Mouse (Mus musculus) MEL (cell line): Measurements from ENCODE around the gene Ubox5. TPM values are rescaled to one million over a fixed set of nuclear protein-coding genes. Genes with fewer than 3 reads are reported as not detected.
A peak's percentile ranks its signal among the peaks of the same experiment; 100 is the strongest.

Experiments used
- DNase-seq: peaks from one replicate; pipeline ENCODE4 v3.0.0; 2011; ENCODE audit warnings: low read depth, low spot score
- H3K27ac ChIP-seq: 2 replicates; pipeline ENCODE4 v1.5.1; 2012; ENCODE audit warnings: low read depth, mild to moderate bottlenecking, control low read depth, low read length, moderate library complexity; ENCODE audit not compliant: control insufficient read depth
- H3K27me3 ChIP-seq, 2 experiments: fragments of 150-350 bp in 1 of 2; sonication (generic) in 1 of 2; 2 replicates each; pipeline ENCODE4 v1.6.1; 2012; ENCODE audit warnings: low read length in 2 of 2, mild to moderate bottlenecking in 2 of 2, improper control_type of control experiment in 1 of 2, moderate library complexity in 1 of 2; ENCODE audit not compliant: insufficient read depth in 2 of 2, control insufficient read depth in 1 of 2
- H3K36me3 ChIP-seq, 2 experiments: 2 replicates each; pipeline ENCODE4 v1.6.1; 2012 to 2014; ENCODE audit warnings: low read length in 2 of 2, improper control_type of control experiment in 1 of 2, inconsistent platforms in 1 of 2, mild to moderate bottlenecking in 1 of 2; ENCODE audit not compliant: insufficient read depth in 2 of 2, control insufficient read depth in 1 of 2
- H3K4me1 ChIP-seq, 2 experiments: fragments of 150-350 bp in 1 of 2; sonication (generic) in 1 of 2; 2 replicates each; pipeline ENCODE4 v1.6.1; 2012; ENCODE audit warnings: low read length in 2 of 2, improper control_type of control experiment in 1 of 2, mild to moderate bottlenecking in 1 of 2; ENCODE audit not compliant: insufficient read depth in 2 of 2, control insufficient read depth in 1 of 2
- H3K4me3 ChIP-seq, 2 experiments: fragments of 150-350 bp in 1 of 2; sonication (generic) in 1 of 2; 2 replicates each; pipeline ENCODE4 v1.5.1; 2012; ENCODE audit warnings: low read depth in 2 of 2, low read length in 2 of 2, mild to moderate bottlenecking in 2 of 2, moderate library complexity in 2 of 2, control low read depth in 1 of 2, improper control_type of control experiment in 1 of 2; ENCODE audit not compliant: control insufficient read depth in 1 of 2, insufficient read depth in 1 of 2
- H3K79me2 ChIP-seq: 2 replicates; pipeline ENCODE4 v1.6.1; 2012; ENCODE audit warnings: mild to moderate bottlenecking, low read length, moderate library complexity; ENCODE audit not compliant: control insufficient read depth, poor library complexity, insufficient read depth
- H3K9ac ChIP-seq: 2 replicates; pipeline ENCODE4 v1.6.1; 2012; ENCODE audit warnings: low read depth, mild to moderate bottlenecking, control low read depth, low read length, moderate library complexity; ENCODE audit not compliant: control insufficient read depth, poor library complexity, severe bottlenecking
- H3K9me3 ChIP-seq: fragments of 150-350 bp; sonication (generic); replicated peaks from 2 replicates; pipeline ENCODE4 v1.6.1; 2012; ENCODE audit warnings: mild to moderate bottlenecking, low read length, improper control_type of control experiment, moderate library complexity; ENCODE audit not compliant: insufficient read depth
- BHLHE40 ChIP-seq: IDR thresholded peaks from 2 replicates; pipeline ENCODE4 v1.6.1; 2012; ENCODE audit warnings: low read depth, mild to moderate bottlenecking, inconsistent platforms, low read length, improper control_type of control experiment, borderline replicate concordance
- CHD1 ChIP-seq: IDR thresholded peaks from 2 replicates; pipeline ENCODE4 v1.6.1; 2012; ENCODE audit warnings: low read depth, mild to moderate bottlenecking, inconsistent platforms, low read length, improper control_type of control experiment
- CHD2 ChIP-seq: IDR thresholded peaks from 2 replicates; pipeline ENCODE4 v1.6.1; 2011; ENCODE audit warnings: low read length, improper control_type of control experiment
- E2F4 ChIP-seq: IDR thresholded peaks from 2 replicates; pipeline ENCODE4 v1.6.1; 2011; ENCODE audit warnings: low read depth, low read length, improper control_type of control experiment, borderline replicate concordance
- EP300 ChIP-seq, 2 experiments: IDR thresholded peaks; 2 replicates each; pipeline ENCODE4 v1.6.1; 2011; ENCODE audit warnings: improper control_type of control experiment in 2 of 2, low read length in 2 of 2, low read depth in 1 of 2, mild to moderate bottlenecking in 1 of 2
- ETS1 ChIP-seq: IDR thresholded peaks from 2 replicates; pipeline ENCODE4 v1.6.1; 2012; ENCODE audit warnings: low read depth, mild to moderate bottlenecking, inconsistent platforms, low read length, improper control_type of control experiment, moderate library complexity
- GABPA ChIP-seq: IDR thresholded peaks from 2 replicates; pipeline ENCODE4 v1.6.1; 2012; ENCODE audit warnings: low read depth, mild to moderate bottlenecking, inconsistent platforms, low read length, improper control_type of control experiment, moderate library complexity
- HCFC1 ChIP-seq: IDR thresholded peaks from 2 replicates; pipeline ENCODE4 v1.6.1; 2012; ENCODE audit warnings: low read depth, mild to moderate bottlenecking, inconsistent platforms, low read length, improper control_type of control experiment, moderate library complexity
- JUND ChIP-seq: IDR thresholded peaks from 2 replicates; pipeline ENCODE4 v1.6.1; 2011; ENCODE audit warnings: low read depth, mild to moderate bottlenecking, improper control_type of control experiment, low read length
- MAX ChIP-seq: IDR thresholded peaks from 2 replicates; pipeline ENCODE4 v1.6.1; 2011; ENCODE audit warnings: low read length, improper control_type of control experiment
- MAZ ChIP-seq: IDR thresholded peaks from 2 replicates; pipeline ENCODE4 v1.6.1; 2012; ENCODE audit warnings: low read depth, mild to moderate bottlenecking, inconsistent platforms, low read length, improper control_type of control experiment
- MEF2A ChIP-seq: IDR thresholded peaks from 2 replicates; pipeline ENCODE4 v1.6.1; 2014; ENCODE audit warnings: low read depth, mild to moderate bottlenecking, inconsistent platforms, low read length, improper control_type of control experiment; ENCODE audit not compliant: poor library complexity, insufficient replicate concordance, severe bottlenecking; ENCODE audit errors: extremely low read depth
- MXI1 ChIP-seq: IDR thresholded peaks from 2 replicates; pipeline ENCODE4 v1.6.1; 2011; ENCODE audit warnings: mild to moderate bottlenecking, low read depth, low read length, improper control_type of control experiment
- MYB ChIP-seq: IDR thresholded peaks from 2 replicates; pipeline ENCODE4 v1.6.1; 2011; ENCODE audit warnings: mild to moderate bottlenecking, low read depth, low read length, improper control_type of control experiment
- MYC ChIP-seq: IDR thresholded peaks from 2 replicates; pipeline ENCODE4 v1.6.1; 2011; ENCODE audit warnings: low read depth, mild to moderate bottlenecking, low read length, improper control_type of control experiment, moderate library complexity
- NELFE ChIP-seq: IDR thresholded peaks from 2 replicates; pipeline ENCODE4 v1.6.1; 2011; ENCODE audit warnings: low read depth, low read length, improper control_type of control experiment
- NRF1 ChIP-seq: IDR thresholded peaks from 2 replicates; pipeline ENCODE4 v1.6.1; 2014; ENCODE audit warnings: low read depth, mild to moderate bottlenecking, inconsistent platforms, low read length, improper control_type of control experiment, moderate library complexity; ENCODE audit not compliant: poor library complexity, insufficient read depth, severe bottlenecking
- POLR2A ChIP-seq, 2 experiments: IDR thresholded peaks; 2 replicates each; pipeline ENCODE4 v1.6.1; 2011 to 2012; ENCODE audit warnings: low read length in 2 of 2, mild to moderate bottlenecking in 2 of 2, control low read depth in 1 of 2, improper control_type of control experiment in 1 of 2, low read depth in 1 of 2, moderate library complexity in 1 of 2; ENCODE audit not compliant: control insufficient read depth in 1 of 2, insufficient read depth in 1 of 2, poor library complexity in 1 of 2
- POLR2AphosphoS2 ChIP-seq: IDR thresholded peaks from 2 replicates; pipeline ENCODE4 v1.6.1; 2011; ENCODE audit warnings: low read length, improper control_type of control experiment
- RAD21 ChIP-seq: IDR thresholded peaks from 2 replicates; pipeline ENCODE4 v1.6.1; 2011; ENCODE audit warnings: mild to moderate bottlenecking, low read depth, low read length, improper control_type of control experiment
- SIN3A ChIP-seq: IDR thresholded peaks from 2 replicates; pipeline ENCODE4 v1.6.1; 2012; ENCODE audit warnings: low read length, improper control_type of control experiment, inconsistent platforms
- TAL1 ChIP-seq: IDR thresholded peaks from 2 replicates; pipeline ENCODE4 v1.6.1; 2012; ENCODE audit warnings: mild to moderate bottlenecking, inconsistent platforms, low read length, moderate library complexity, mixed read lengths
- TBP ChIP-seq: IDR thresholded peaks from 2 replicates; pipeline ENCODE4 v1.8.0; 2011; ENCODE audit warnings: low read depth, low read length, improper control_type of control experiment
- TCF12 ChIP-seq: IDR thresholded peaks from 2 replicates; pipeline ENCODE4 v1.6.1; 2014; ENCODE audit warnings: low read depth, mild to moderate bottlenecking, inconsistent platforms, low read length, improper control_type of control experiment, moderate library complexity
- UBTF ChIP-seq: IDR thresholded peaks from 2 replicates; pipeline ENCODE4 v1.6.1; 2012; ENCODE audit warnings: low read depth, mild to moderate bottlenecking, inconsistent platforms, low read length, improper control_type of control experiment, moderate library complexity, borderline replicate concordance; ENCODE audit not compliant: insufficient read depth
- USF1 ChIP-seq: IDR thresholded peaks from 2 replicates; pipeline ENCODE4 v1.6.1; 2014; ENCODE audit warnings: low read depth, mild to moderate bottlenecking, inconsistent platforms, low read length, improper control_type of control experiment, moderate library complexity
- USF2 ChIP-seq, 2 experiments: IDR thresholded peaks; 2 replicates each; pipeline ENCODE4 v1.6.1; 2011 to 2012; ENCODE audit warnings: improper control_type of control experiment in 2 of 2, low read length in 2 of 2, borderline replicate concordance in 1 of 2, inconsistent platforms in 1 of 2, low read depth in 1 of 2, mild to moderate bottlenecking in 1 of 2; ENCODE audit not compliant: insufficient read depth in 1 of 2
- ZC3H11A ChIP-seq: IDR thresholded peaks from 2 replicates; pipeline ENCODE4 v1.6.1; 2012; ENCODE audit warnings: low read depth, mild to moderate bottlenecking, inconsistent platforms, low read length, improper control_type of control experiment
- ZKSCAN1 ChIP-seq: IDR thresholded peaks from 2 replicates; pipeline ENCODE4 v1.6.1; 2012; ENCODE audit warnings: low read depth, mild to moderate bottlenecking, inconsistent platforms, low read length, improper control_type of control experiment, moderate library complexity
- ZMIZ1 ChIP-seq: IDR thresholded peaks from 2 replicates; pipeline ENCODE4 v1.6.1; 2012; ENCODE audit warnings: low read depth, mild to moderate bottlenecking, inconsistent platforms, low read length, improper control_type of control experiment, moderate library complexity
- ZNF384 ChIP-seq: IDR thresholded peaks from 2 replicates; pipeline ENCODE4 v1.6.1; 2012; ENCODE audit warnings: low read depth, mild to moderate bottlenecking, inconsistent platforms, low read length, improper control_type of control experiment
- polyA plus RNA-seq, 2 experiments: library from polyadenylated mRNA; stranded (reverse) in 1 of 2; unstranded in 1 of 2; fragments of >175 nt in 1 of 2; fragments of >200 nt in 1 of 2; gene quantifications; 2 replicates each; pipeline versions ENCODE4 v1.2.1 to v1.2.4; 2012; ENCODE audit warnings: low replicate concordance in 2 of 2, low read depth in 1 of 2; ENCODE audit not compliant: insufficient read length in 2 of 2, insufficient read depth in 1 of 2, missing spikeins in 1 of 2
- total RNA-seq: library from RNA; depleted of rRNA; stranded (reverse); fragments of 300-350 nt; gene quantifications from 2 replicates; pipeline ENCODE4 v1.2.3, GENCODE M21; 2012

Gene Ubox5
- total and polyA plus RNA-seq, 3 experiments: 5.4 to 11.2 TPM; not detected in 1

- no peak for DNase-seq
- H3K79me2 ChIP-seq: no peaks in the 10 kb centered on the region
- H3K27me3 ChIP-seq: no peaks in the 10 kb centered on the region
- TF ChIP-seq ZKSCAN1 (no peak), TCF12 (no peak), ZC3H11A (no peak), E2F4 (no peak), USF1 (no peak), ZNF384 (no peak), MYC (no peak), MEF2A (no peak), SIN3A (no peak), NRF1 (no peak), JUND (no peak)
- H3K9me3 ChIP-seq: no peaks in the 10 kb centered on the region
- H3K36me3 ChIP-seq: peaks cover 0 to 12% of the 10 kb centered on the region in 2 experiments; a peak in 2 of 4 replicates
- no peak overlapping the region for H3K9ac ChIP-seq
- no peak overlapping the region for H3K27ac ChIP-seq
- no peaks in the 10 kb centered on the region for H3K4me1 ChIP-seq
- H3K4me3 ChIP-seq: no peak overlapping the region
Measured at GRCm38 (mm10) chr2:130677211-130677610, 47.4 kb upstream of the Ubox5 start.

DNA sequence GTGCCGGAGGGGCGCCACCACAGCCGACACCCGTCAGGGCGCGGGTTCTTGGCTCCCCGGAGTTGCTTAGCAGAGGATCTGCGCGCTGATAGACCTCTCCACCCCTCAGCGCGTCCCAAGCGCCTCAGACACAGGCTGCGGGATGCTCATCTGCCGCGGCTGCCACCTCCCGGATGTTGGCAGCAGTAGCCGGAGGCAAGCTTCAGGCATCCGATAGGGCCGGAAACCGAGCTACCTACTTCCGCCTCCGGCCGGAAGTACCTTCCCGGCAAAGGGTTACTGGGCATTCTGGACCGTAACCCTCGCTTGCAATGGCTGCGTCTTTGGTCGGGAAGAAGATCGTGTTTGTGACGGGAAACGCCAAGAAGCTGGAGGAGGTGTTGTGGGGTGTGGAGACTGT is 37.7 kb upstream of the Ubox5 start, which contains the start of gene Itpa:
Itpa (plus strand) TSS at position 52 of the 400 bp plus-strand sequence.
- peak within 1 kb of the TSS; percentile 82 for H3K27ac ChIP-seq
- DNase-seq: peak; percentile 97
- H3K4me1 ChIP-seq: peaks cover 2 to 27% of the 10 kb centered on the region in 2 experiments
- no peaks in the 10 kb centered on the region for H3K27me3 ChIP-seq
- peaks cover 36% of the 10 kb centered on the region for H3K79me2 ChIP-seq
- no peaks in the 10 kb centered on the region for H3K9me3 ChIP-seq
- H3K4me3 ChIP-seq: peak within 1 kb of the TSS; percentile 82 to 92
- peak within 1 kb of the TSS; percentile 89 for H3K9ac ChIP-seq
- H3K36me3 ChIP-seq: peaks cover 2 to 21% of the 10 kb centered on the region in 2 experiments; a peak in 3 of 4 replicates
- TF ChIP-seq MAX: peak; percentile 70
- no peak for TF ChIP-seq ZNF384
- TF ChIP-seq TAL1: no peak
- TF ChIP-seq UBTF: 0 out of 2 replicates have a peak, but pooled peaks have one; percentile 39
- TF ChIP-seq USF2 (IDR thresholded peaks at IDR 0.05; ENCODE audit: borderline replicate concordance in 1 of 2, insufficient read depth in 1 of 2, low read depth in 1 of 2, low read length in 2 of 2): no peak
- TF ChIP-seq MYB: no peak
- no peak for TF ChIP-seq CHD2
- peak; percentile 87 for TF ChIP-seq TBP
- TF ChIP-seq POLR2A (IDR thresholded peaks at IDR 0.05; ENCODE audit: control insufficient read depth in 1 of 2, insufficient read depth in 1 of 2, low read depth in 1 of 2, low read length in 2 of 2, poor library complexity in 1 of 2): peak; percentile 88 to 98
- no peak for TF ChIP-seq E2F4
- TF ChIP-seq RAD21: peak; percentile 32
- TF ChIP-seq MAZ: peak; percentile 59; the same call in 1 of the 2 replicates
- peak; percentile 77; the same call in 1 of the 2 replicates for TF ChIP-seq SIN3A
- peak; percentile 91 for TF ChIP-seq NELFE
- no peak for TF ChIP-seq GABPA
- TF ChIP-seq ZC3H11A: no peak
- no peak for TF ChIP-seq ETS1
- TF ChIP-seq POLR2AphosphoS2: peak; percentile 80
- no peak for TF ChIP-seq NRF1
- peak; percentile 85 for TF ChIP-seq HCFC1
- TF ChIP-seq CHD1: no peak
- TF ChIP-seq MEF2A: no peak
- no peak for TF ChIP-seq EP300 (IDR thresholded peaks at IDR 0.05; ENCODE audit: low read depth in 1 of 2, low read length in 2 of 2)
- peak; percentile 46; the same call in 1 of the 2 replicates for TF ChIP-seq MXI1
- no peak for TF ChIP-seq BHLHE40
- TF ChIP-seq ZMIZ1: peak; percentile 62; the same call in 1 of the 2 replicates
